Mouse (Mus musculus) cerebellum, adult 2 months (tissue): ENCODE results near the gene Ush1g. TPM values are rescaled to one million over a fixed set of nuclear protein-coding genes. Genes with fewer than 3 reads are reported as not detected.
A peak's percentile ranks its signal among the peaks of the same experiment; 100 is the strongest.

Experiments
- DNase-seq, 2 experiments: peaks; one replicate each; pipeline ENCODE4 v3.0.0; 2021
- H3K27ac ChIP-seq: fragments of 200-500 bp; 2 replicates; pipeline ENCODE4 v1.5.1; 2012; ENCODE audit warnings: low read length, control low read depth, inconsistent platforms; ENCODE audit not compliant: insufficient read depth
- H3K27me3 ChIP-seq: fragments of 200-500 bp; 2 replicates; pipeline ENCODE4 v1.6.1; 2012; ENCODE audit warnings: inconsistent platforms, mild to moderate bottlenecking, low read length, moderate library complexity; ENCODE audit not compliant: control insufficient read depth, insufficient read depth
- H3K4me1 ChIP-seq: fragments of 200-500 bp; 2 replicates; pipeline ENCODE4 v1.6.1; 2011; ENCODE audit warnings: low read length; ENCODE audit not compliant: control insufficient read depth, insufficient read depth
- H3K4me3 ChIP-seq: fragments of 200-500 bp; replicated peaks from 2 replicates; pipeline ENCODE3; 2011; ENCODE audit warnings: mild to moderate bottlenecking, low read depth, low read length, control low read depth; ENCODE audit not compliant: insufficient read depth
- CTCF ChIP-seq: fragments of 200-500 bp; IDR thresholded peaks from 2 replicates; pipeline ENCODE4 v1.5.1; 2011; ENCODE audit warnings: low read depth, mild to moderate bottlenecking, control low read depth, low read length, moderate library complexity, borderline replicate concordance; ENCODE audit not compliant: insufficient read depth
- POLR2A ChIP-seq: fragments of 200-500 bp; IDR thresholded peaks from 2 replicates; pipeline ENCODE4 v1.6.1; 2011; ENCODE audit warnings: low read length, control low read depth, borderline replicate concordance; ENCODE audit not compliant: insufficient read depth
- WGBS: fragments of 180-500 bp; shearing (Covaris S2); methylation state at CpG from one replicate; pipeline ENCODE4 v1.1.7; 2018; 5-methylcytosine and 5-hydroxymethylcytosine counted together
- polyA plus RNA-seq: library from polyadenylated mRNA; depleted of rRNA; stranded (reverse); fragments of >200 nt; gene quantifications from 2 replicates; pipeline ENCODE4 v1.2.3, GENCODE M21; 2012

The Ush1g gene
- polyA plus RNA-seq, 1 experiment = 1.4 TPM

GRCm38 (mm10) chr11:115306863-115307262 is 15.0 kb downstream of the Ush1g start, which contains the start of gene Otop2:
Gene Otop2 (plus strand): TSS chr11:115307163.
- 37% methylated on average over 8 of the region's 8 CpGs for WGBS
- H3K27me3 ChIP-seq = no peaks in the 10 kb centered on the region
- H3K27ac ChIP-seq = no peak within 1 kb of the TSS
- DNase-seq = no peak
- no peak within 1 kb of the TSS for H3K4me3 ChIP-seq
- TF ChIP-seq CTCF (no peak), POLR2A (no peak)
- H3K4me1 ChIP-seq = no peaks in the 10 kb centered on the region; the same call in 1 of the 2 replicates

GRCm38 (mm10) chr11:115303167-115303566 is 18.7 kb downstream of the Ush1g start:
- Histone ChIP-seq H3K4me3 (no peak overlapping the region), H3K27ac (no peak overlapping the region), H3K4me1 (no peaks in the 10 kb centered on the region; the same call in 1 of the 2 replicates), H3K27me3 (no peaks in the 10 kb centered on the region)
- TF ChIP-seq CTCF = no peak
- no peak for DNase-seq
- 74% methylated on average over 8 of the region's 8 CpGs for WGBS

DNA sequence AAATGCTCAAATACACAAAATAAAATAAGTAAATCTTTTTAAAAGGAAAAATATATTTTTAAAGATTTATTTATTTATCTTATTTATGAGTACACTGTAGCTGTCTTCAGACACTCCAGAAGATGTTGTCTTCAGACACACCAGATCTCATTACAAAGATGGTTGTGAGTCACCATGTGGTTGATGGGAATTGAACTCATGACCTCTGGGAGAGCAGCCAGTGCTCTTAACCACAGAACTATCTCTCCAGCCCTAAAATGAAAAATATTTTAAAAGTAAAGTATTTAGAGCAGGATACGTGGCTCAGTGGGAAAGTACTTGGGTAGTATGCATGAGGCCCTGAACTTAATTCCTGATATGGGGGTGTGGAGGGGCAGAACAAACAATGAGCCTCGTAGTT is 20.5 kb downstream of the Ush1g start:
- 91% methylated on average over 2 of the region's 2 CpGs for WGBS
- no peaks in the 10 kb centered on the region for H3K27me3 ChIP-seq
- peaks cover 3% of the 10 kb centered on the region; the same call in 1 of the 2 replicates for H3K4me1 ChIP-seq
- H3K4me3 ChIP-seq = no peak overlapping the region
- TF ChIP-seq CTCF (no peak), POLR2A (no peak)
- no peak for DNase-seq
- no peak overlapping the region for H3K27ac ChIP-seq

DNA sequence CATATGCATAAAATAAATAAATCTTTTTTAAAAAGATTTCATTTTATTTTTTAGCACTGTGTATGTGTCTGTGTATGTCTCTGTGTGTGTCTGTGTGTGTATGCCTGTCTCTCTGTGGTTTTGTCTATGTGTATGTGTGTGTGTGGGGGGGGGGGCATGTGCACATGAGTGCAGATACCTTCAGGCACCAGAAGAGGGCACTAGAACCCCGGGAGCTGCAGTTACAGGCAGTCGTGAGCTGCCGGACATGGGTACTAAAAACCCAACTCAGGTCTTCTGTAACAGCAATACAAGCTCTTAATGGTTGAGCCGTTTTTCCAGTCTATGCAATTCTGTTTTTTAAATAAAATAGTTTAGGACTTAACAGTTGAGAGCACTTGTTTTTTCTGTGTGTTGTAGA is 21.1 kb downstream of the Ush1g start:
- no peak for TF ChIP-seq POLR2A
- TF ChIP-seq CTCF = no peak
- no peak for DNase-seq
- H3K4me1 ChIP-seq = peaks cover 9% of the 10 kb centered on the region
- H3K27ac ChIP-seq = no peak overlapping the region
- no peak overlapping the region for H3K4me3 ChIP-seq
- no peaks in the 10 kb centered on the region for H3K27me3 ChIP-seq
- 79% methylated on average over 4 of the region's 4 CpGs for WGBS

- Histone ChIP-seq H3K4me3 (peak overlapping the region; percentile 43), H3K27ac (peak overlapping the region; percentile 37; the same call in 1 of the 2 replicates), H3K4me1 (peaks cover 10% of the 10 kb centered on the region), H3K27me3 (no peaks in the 10 kb centered on the region)
- no peak for DNase-seq
- TF ChIP-seq CTCF (no peak), POLR2A (no peak)
- 79% methylated on average over 8 of the region's 8 CpGs for WGBS
Measured at GRCm38 (mm10) chr11:115298160-115298559, 23.7 kb downstream of the Ush1g start.

- peak within 1 kb of the TSS; percentile 43 for H3K4me3 ChIP-seq
- peak; percentile 90 to 91 for DNase-seq
- 1% methylated on average over 44 of the region's 44 CpGs for WGBS
- H3K27ac ChIP-seq = peak within 1 kb of the TSS; percentile 37
- H3K27me3 ChIP-seq = no peaks in the 10 kb centered on the region
- TF ChIP-seq POLR2A = peak; percentile 77
- TF ChIP-seq CTCF = peak; percentile 43; the same call in 1 of the 2 replicates
- peaks cover 15% of the 10 kb centered on the region for H3K4me1 ChIP-seq
Measured at GRCm38 (mm10) chr11:115297214-115297826, 24.5 kb downstream of the Ush1g start, which contains the start of gene Fads6. Gene Fads6 (minus strand): TSS chr11:115297663.

GRCm38 (mm10) chr11:115296471-115297210 is 25.2 kb downstream of the Ush1g start:
- WGBS = 5% methylated on average over 21 of the region's 21 CpGs
- H3K27ac ChIP-seq = peak overlapping the region; percentile 37
- peak overlapping the region; percentile 43 for H3K4me3 ChIP-seq
- H3K4me1 ChIP-seq = peaks cover 15% of the 10 kb centered on the region
- H3K27me3 ChIP-seq = no peaks in the 10 kb centered on the region
- peak; percentile 80 to 85 for DNase-seq
- no peak for TF ChIP-seq POLR2A
- no peak for TF ChIP-seq CTCF

DNA sequence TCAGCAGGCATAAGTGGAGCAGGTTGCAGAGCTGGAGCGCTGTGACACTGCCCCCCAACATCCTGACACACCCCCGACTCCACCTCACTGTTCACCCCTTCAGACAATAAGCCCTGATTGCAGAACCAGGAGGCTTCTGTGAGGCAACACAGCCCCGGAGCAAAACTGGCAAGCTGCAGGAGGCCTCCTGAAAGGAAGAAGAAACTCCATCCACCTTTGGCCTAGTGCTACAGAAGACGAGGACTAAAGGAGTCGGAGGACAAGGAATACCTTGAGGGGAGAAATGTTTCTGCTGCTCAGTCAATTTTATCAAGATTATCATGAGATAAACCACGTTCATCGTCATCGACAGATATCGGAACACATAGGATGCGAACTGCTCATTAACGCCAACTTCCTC is 25.9 kb downstream of the Ush1g start:
- H3K4me1 ChIP-seq = peaks cover 15% of the 10 kb centered on the region
- peak overlapping the region; percentile 37 for H3K27ac ChIP-seq
- peak overlapping the region; percentile 43 for H3K4me3 ChIP-seq
- no peaks in the 10 kb centered on the region for H3K27me3 ChIP-seq
- no peak for TF ChIP-seq POLR2A
- TF ChIP-seq CTCF = no peak
- peak in 1 of 2 experiments; percentile 43 for DNase-seq
- 50% methylated on average over 11 of the region's 11 CpGs for WGBS
